Mouse (Mus musculus) ES-E14 (cell line): Measurements from ENCODE around the gene A730071L15Rik.

Source experiments
- CHD2 ChIP-seq: IDR thresholded peaks from 2 replicates; pipeline ENCODE4 v1.6.1; 2014; ENCODE audit warnings: mild to moderate bottlenecking, low read depth, low read length, inconsistent platforms
- HCFC1 ChIP-seq: IDR thresholded peaks from 2 replicates; pipeline ENCODE4 v1.6.1; 2012; ENCODE audit warnings: low read length, inconsistent platforms, borderline replicate concordance; ENCODE audit not compliant: insufficient read depth
- MAFK ChIP-seq: IDR thresholded peaks from 2 replicates; pipeline ENCODE4 v1.6.1; 2014; ENCODE audit warnings: mild to moderate bottlenecking, low read depth, low read length, inconsistent platforms; ENCODE audit not compliant: insufficient read depth
- ZC3H11A ChIP-seq: IDR thresholded peaks from 2 replicates; pipeline ENCODE4 v1.6.1; 2012; ENCODE audit warnings: low read depth, mild to moderate bottlenecking, inconsistent platforms, low read length, borderline replicate concordance
- ZNF384 ChIP-seq: IDR thresholded peaks from 2 replicates; pipeline ENCODE4 v1.6.1; 2012; ENCODE audit warnings: low read depth, low read length, inconsistent platforms

DNA sequence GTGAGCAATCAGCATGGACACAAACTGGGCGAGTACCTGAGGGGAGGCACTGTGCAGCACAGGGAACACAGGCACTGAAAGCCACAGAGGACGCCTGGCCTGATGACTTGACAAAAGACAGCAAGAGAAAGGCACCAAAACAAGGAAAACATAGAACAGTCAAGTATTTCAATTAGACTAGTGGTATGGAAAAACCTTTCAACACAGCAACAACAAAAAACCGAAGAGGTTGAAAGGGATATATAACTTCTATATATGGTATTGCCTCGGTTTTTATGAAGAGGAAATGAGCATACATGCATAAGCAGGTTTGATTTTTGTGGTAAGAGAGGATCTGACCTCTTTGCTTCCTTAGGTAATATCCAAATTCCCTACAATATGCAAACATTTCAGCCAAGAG, 47.0 kb upstream of the A730071L15Rik start:
- TF ChIP-seq CHD2 (no peak), MAFK (no peak), ZNF384 (no peak), ZC3H11A (no peak), HCFC1 (no peak)
